Mouse (Mus musculus) spleen, adult 18-20 months (tissue): ENCODE data around the gene Themis2.
"Not testable (repeated sequence)": the region's sequence is repeated elsewhere in the genome, so short reads cannot be mapped to it uniquely, and the experiment has no call there.

Source experiments
- DNase-seq, 2 experiments: peaks; one replicate each; pipeline ENCODE4 v3.0.0; 2022; ENCODE audit warnings: mixed read lengths in 2 of 2

Gene Themis2

GRCm38 (mm10) chr4:132749258-132749982 lies 46.8 kb downstream of the Themis2 start:
- no peak for DNase-seq

- no peak for DNase-seq
Measured at GRCm38 (mm10) chr4:132748778-132749177, 47.4 kb downstream of the Themis2 start.

DNA sequence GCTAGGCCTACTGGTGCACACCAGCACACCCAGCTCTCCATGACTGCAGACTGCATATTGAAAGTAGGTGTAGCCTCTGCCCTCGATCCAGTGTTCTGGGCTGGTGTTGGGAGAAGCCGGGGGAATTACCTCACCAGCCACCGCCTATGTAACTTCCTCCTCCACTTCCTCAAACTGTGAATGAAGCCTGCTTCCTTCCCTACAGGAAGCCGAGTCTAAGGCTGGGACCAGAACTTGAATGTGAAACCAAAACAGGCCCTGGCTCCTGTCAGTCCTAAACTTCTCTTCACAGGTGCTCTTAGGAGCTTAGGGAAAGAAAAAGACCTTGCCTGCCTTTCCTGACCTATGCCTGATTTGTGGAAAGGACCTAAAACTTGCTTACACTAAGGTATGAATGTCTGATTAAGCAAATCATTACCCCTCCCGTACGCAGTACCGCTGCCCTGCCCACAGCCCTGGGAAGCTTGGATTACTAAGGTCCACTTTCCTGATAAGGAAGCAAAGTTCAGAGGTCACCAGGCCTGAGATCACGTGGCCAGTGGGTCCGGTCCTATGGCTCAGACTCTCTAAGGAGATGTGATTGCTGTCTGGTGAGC lies 48.4 kb downstream of the Themis2 start:
- peak; percentile 42 to 55 for DNase-seq

DNA sequence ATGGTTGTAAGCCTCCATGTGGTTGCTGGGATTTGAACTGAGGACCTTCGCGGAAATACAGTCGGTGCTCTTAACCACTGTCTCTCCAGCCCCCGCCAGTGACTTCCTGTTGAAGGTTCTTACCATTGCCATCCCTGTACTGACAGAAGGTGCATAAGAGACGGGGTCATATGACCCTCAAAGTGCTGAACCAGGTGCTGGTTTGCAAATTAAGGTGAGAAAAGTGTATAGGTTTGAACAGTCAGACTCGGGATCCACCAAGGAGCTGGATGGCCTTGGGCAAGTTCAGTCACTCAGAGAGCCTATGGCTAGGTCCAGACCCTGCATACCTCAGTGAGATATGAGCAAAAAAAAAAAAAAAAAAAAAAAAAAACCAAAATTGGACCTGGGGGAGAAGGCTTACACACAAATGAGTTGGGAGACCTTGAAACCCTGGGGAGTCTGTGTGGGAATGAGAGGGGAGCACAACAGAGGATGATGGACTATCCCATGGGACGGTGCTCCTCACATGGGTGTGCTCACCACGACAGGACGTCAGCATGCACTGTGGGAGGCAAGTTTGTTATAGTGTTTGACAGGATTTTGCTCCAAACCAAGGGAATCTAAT lies 49.2 kb downstream of the Themis2 start:
- DNase-seq: no peak

GRCm38 (mm10) chr4:132743992-132744911 lies 51.9 kb downstream of the Themis2 start:
- no peak for DNase-seq

GRCm38 (mm10) chr4:132741491-132741890 lies 54.7 kb downstream of the Themis2 start:
- no peak for DNase-seq

GRCm38 (mm10) chr4:132737154-132737553 lies 59.0 kb downstream of the Themis2 start:
- not testable (repeated sequence) for DNase-seq

GRCm38 (mm10) chr4:132735894-132736293 lies 60.3 kb downstream of the Themis2 start:
- DNase-seq: no peak

GRCm38 (mm10) chr4:132735389-132735788 lies 60.8 kb downstream of the Themis2 start:
- DNase-seq: no peak

DNA sequence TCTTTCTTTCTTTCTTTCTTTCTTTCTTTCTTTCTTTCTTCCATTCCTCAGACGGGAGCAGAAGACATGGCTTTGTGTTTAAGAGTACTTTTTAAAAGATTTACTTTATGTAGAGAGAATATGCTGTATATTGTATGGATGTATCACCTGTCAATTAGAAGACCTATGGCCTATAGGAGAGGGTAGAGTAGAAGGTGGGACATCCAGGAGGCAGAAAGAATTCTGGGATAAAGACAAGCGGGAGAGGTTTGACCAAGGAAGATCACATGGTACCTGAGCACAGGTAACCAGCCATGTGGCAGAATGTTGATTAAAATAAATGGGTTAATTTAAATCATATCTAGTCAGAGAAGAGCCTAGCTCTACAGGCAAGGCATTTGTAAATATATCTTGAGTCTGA lies 61.4 kb downstream of the Themis2 start:
- no peak for DNase-seq

DNA sequence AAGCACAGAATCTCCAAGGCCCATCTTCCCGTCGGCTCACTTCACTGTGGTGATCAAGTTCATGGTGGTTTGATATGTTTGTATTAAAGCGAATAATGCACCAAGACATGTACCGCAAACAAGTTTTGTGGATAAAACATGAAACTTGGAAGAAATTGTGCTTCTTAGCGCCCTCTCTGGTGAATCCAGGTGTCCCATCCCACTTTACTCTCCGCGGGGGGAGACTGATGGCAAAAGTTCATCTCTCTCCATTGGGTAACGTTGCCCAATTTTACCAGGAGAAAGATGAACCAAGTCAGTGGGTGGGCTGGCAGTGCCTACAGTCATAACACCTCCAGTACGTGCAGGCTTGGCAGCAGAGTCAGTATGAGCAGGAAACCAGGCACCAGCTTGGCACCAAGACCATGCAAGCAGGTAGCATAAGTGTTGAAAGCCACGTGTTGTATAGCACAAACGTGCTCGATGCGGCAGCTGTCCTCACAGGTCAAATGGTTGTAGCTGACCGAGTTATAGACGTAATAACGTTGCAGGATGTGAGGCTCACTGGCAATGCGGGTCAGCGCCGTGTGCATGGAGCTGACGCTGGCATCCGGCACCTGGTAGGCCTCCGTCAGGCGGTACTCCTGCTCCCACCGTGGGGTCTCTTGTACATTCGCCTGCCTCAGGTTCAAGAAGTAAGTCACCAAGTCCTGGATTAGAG lies 63.0 kb downstream of the Themis2 start:
- DNase-seq: no peak

GRCm38 (mm10) chr4:132732148-132732684 lies 64.0 kb downstream of the Themis2 start, which contains the start of gene Xkr8:
Gene Xkr8, minus strand, starts transcription at chr4:132732546.
- DNase-seq: peak; percentile 89 to 97
